Mouse (Mus musculus): ENCODE measurements at regions not wholly inside any gene's neighbourhood (a gene's known extent, or its start where the extent isn't known, plus 50 kb on each side); places are given as distances from the start of the nearest gene placed in this dataset.

DNA sequence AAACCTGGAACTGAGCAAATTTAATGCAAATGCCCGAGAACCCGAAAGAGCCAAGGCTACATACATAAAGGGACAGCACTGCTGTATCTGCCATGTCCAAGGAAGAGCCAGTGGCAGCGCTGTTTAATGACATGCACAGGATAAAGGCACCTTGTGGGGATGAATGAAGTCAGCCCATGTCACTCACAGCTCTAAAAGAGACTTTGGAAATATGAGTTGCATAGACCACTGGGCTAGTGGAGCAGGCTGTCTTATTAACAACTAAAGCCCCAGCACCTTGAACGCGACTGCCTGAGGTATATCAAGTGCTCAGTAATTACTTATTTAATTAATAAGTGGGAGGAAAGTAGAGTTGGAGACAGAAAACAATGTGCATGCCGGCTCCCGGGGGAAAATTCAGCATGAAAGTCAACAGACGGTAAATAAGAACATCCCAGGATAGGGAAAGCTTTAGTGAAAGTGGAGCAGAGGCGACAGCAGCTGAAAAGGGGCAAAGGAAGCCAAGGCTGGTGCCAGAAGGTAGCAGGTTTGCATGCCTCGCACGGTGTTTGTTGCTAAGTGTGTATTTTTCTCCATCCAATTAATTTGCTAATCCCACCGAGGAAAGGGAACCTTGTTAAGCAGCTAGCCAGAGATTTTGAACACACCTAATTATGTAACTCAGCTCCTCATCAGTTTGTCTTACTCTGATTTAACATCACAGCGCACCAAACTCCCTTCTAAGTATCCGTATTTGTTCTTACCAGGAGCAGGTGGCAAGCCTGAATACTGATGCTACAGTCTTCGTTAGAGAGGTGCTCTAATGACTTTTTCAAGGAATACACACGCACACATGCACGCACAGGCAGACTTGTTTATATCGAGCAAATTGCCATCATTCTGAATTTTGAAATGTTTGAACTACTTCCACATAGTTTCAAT lies 167.4 kb downstream of the Triml1 start:
- DNase-seq: no peak

DNA sequence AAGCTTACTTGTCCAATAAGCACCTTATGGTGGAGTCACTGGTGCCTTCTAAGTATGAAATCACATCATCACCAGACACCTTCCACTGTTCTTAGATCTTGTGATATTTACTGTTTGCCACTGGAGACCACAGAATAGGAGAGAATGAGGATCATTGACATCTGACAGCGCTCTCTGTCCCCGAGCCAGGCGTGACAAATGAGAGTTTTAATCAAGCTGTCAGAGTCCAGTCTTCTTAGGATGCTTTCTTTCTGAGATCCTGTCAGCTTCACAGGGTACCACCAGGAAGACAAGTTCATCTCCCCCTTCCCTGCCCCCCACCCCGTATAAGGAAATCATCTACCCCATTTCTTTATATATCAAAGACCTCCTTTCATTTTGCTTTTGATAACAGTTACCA lies 168.7 kb downstream of the Triml1 start:
- DNase-seq: no peak

DNA sequence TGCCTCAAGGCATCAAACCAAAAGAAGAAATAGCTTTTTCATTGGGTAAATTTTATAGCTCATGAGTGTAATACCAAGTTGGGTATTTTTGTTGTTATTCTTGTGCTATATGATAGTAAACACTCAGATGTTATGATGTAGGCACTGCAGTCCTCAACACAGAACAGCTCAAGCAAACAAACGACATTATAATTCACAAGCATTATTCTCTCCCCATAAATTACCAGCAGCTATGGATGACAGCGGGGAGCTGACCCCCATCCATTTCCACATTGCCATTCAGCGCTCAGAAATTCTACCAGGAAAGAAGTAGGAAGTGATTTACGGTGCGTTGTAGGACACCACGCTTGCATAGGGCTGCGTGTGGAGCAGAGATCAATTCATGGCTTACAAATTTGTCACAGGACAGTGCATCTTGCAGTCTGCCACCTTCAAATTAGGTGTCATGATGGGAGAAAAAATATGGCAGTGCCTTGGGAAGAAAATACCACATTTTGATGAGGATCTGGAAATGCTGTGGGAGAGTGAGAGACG lies 173.4 kb downstream of the Triml1 start:
- peak; percentile 35 for DNase-seq

DNA sequence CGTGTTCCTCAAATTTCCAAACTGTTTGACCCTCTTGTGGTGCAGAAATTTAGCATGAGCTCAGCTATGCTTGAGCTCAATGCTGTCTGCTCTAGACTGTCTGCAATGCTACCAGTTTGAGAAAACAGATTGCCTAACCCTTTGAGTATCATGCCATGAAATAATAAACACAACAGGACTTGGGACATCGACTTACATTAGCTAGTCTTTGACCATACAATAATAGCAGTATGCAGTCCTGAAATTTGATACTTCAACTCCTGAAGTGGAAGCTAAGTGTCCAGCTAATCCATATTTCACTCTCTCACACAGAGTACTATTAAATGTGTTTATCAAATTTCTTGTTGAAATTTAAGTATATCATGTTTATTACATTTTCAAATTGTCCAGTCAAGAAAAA lies 176.8 kb downstream of the Triml1 start:
- DNase-seq: no peak

DNA sequence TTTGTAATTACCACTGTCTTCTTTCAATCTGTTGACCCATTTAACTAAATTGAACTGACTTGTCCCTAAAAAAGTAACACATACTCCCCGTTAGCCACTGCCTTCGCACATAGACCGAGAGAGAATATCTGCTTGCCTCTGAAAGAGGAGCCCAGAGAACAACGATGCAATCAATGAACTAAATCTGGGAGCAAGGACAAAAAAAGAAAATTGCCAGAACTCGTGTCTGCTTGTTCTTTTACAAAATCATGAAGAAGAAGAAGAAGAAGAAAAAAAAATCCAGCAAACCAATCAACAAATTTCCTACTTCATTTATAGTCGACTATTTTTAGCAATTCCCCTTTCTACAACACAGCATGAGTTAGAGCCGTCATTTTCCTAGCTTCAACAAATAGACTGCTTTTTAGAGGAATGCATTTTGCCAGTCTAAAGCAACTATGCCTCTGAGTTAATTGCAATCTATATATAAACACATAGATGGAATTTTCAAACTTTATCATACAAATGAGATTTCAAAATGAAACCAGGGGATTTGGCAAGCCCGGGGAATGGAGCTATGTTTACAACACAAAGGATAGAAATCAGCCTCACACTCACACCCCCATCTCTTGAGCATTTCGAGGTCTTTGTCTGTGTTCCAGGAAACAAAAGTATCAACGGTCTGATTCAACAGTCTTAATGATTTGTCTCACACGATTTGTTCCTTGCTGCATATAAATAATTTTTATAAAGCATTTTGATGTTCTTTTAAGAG lies 183.1 kb downstream of the Triml1 start:
- no peak for DNase-seq

DNA sequence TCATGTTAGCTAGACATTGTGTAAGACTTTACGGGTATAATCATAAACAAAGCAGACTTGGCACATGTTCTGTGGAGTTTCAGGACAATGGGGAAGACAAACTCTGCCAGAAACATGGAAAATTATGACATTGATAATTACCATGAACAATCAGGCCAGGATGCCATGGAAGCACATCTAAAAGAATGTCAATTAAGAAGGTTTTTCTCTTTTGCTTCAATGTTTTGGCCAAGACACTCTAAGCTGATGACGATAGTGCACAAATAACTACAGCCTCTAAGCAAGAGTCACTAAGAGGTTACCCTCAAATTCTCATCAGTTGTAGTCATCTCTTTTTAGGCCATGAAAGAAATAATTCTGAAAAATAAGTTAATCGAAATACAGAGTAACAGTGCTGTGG lies 208.7 kb downstream of the Triml1 start:
- no peak for DNase-seq

DNA sequence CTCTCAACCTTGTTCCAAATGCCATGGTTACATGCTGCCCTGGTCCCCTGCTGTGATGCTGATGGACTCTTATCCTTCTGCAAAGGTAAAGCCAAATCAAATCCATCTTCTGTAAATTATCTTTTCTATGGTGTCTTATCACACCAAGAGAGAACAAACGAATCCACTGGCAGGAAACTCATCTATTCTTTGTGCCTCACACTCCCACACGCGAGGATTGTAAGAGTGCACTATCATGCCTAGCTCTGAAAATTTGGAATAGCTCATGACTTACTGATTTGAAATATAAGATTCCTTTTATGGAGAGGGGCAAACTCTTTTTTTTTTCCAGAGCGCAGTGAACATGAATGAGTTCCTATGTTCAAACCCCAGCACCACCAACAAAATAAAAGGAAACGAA lies 249.6 kb downstream of the Triml1 start:
- no peak for DNase-seq

DNA sequence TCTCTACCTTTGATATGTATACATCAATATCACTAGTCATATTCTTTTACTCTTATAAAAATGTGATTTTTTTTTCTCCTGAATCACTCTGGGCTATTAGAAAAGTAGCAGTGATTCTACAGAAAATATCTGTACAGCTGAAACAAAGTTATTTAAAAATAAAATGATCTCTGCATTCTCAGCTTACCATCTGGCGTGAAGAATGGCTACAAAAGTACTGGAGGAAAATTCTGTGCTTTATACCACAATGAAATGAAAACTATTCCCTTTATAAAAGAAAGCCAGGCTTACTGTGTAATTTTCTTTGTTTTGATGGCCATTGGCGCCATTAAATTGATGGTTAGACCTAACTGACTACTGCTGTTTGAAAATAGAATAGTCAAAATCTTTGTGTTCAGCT lies 254.8 kb downstream of the Triml1 start:
- no peak for DNase-seq

DNA sequence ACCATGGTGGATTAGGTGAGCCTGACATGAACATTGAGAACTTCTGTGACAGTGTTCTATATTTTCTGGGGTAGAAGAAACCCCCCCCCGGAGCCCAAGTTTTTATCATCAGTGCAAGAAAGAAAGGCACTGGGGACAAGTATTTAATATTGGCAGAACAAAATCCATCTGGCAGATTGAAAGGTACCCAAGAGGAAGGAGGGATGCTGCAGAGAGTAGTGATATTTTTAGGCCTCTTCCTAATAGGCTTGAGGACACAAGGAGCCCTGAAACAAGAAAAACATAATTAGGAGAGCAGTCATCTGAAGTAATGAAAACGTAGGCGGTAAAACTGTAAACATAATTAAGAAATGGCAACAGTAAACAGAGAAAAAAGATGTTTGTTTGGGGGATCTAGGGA lies 271.0 kb downstream of the Triml1 start:
- no peak for DNase-seq
